Mouse (Mus musculus) bone marrow macrophage, adult 2 months (primary cell): ENCODE data around the gene Bach2. TPM values are rescaled to one million over a fixed set of nuclear protein-coding genes. Genes with fewer than 3 reads are reported as not detected.
A peak's percentile ranks its signal among the peaks of the same experiment; 100 is the strongest.

Experiments used
- H3K27ac ChIP-seq: 2 replicates; pipeline ENCODE4 v1.5.1; 2012; ENCODE audit warnings: low read depth, low read length; ENCODE audit not compliant: insufficient read depth
- H3K4me1 ChIP-seq: 2 replicates; pipeline ENCODE4 v1.6.1; 2012; ENCODE audit warnings: low read length; ENCODE audit not compliant: control insufficient read depth, insufficient read depth
- H3K4me3 ChIP-seq: 2 replicates; pipeline ENCODE4 v1.5.1; 2012; ENCODE audit warnings: mild to moderate bottlenecking, low read length, moderate library complexity; ENCODE audit not compliant: insufficient read depth
- CTCF ChIP-seq: IDR thresholded peaks from 2 replicates; pipeline ENCODE4 v1.5.1; 2012; ENCODE audit warnings: low read depth, mild to moderate bottlenecking, low read length, moderate library complexity
- POLR2A ChIP-seq: IDR thresholded peaks from 2 replicates; pipeline ENCODE4 v1.6.1; 2012; ENCODE audit warnings: mild to moderate bottlenecking, low read depth, low read length, borderline replicate concordance
- polyA plus RNA-seq: library from polyadenylated mRNA; stranded (reverse); fragments of >200 nt; gene quantifications from 2 replicates; pipeline ENCODE4 v1.2.4, GENCODE M21; 2012; ENCODE audit not compliant: missing spikeins, insufficient read depth, insufficient read length

Bach2 gene
- polyA plus RNA-seq, 1 experiment: 1.4 TPM

DNA sequence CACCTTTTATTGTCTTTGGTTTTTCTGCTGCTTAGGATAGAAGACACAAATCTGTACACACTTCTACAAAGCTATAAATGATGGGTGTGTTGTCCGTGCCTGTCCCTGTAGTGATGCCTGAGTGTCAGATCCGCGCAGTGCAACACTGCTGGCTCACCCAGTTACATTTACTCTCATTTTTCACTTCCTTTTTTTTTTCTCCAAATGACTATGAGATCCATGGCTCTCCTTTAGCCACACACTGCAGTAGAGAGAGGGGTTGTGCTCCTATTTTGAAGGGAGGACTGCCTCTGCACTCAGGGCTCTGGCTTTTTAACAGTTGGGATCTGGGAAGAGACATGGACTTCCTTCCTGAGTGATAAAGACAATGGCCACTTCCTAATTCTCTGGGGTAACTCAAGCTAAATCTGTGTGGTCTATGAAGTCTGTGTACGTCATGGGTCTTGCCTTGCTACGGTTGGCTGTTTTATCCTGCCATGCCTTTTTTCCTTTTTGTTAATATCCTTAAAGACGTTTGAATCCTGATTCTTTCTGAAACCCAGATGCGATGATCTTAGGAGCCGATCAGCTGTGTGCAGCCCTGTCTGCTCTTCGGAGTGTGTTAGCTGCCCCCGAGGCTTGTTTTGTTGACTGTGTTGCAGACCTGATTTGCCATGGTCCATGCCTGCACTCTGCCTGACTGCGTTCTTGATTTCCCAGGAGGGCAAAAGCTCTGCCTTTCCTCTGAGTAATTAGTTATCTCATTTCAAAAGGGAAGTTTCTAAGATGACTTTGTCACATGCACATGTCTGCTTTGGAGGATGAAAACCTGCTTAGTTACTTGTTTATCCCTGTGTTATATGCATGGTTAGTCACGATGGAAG is 120.2 kb downstream of the Bach2 start:
- no peak for TF ChIP-seq POLR2A
- no peak for TF ChIP-seq CTCF
- no peak overlapping the region for H3K4me3 ChIP-seq
- peak overlapping the region; percentile 28 for H3K27ac ChIP-seq
- peaks cover 25% of the 10 kb centered on the region for H3K4me1 ChIP-seq

DNA sequence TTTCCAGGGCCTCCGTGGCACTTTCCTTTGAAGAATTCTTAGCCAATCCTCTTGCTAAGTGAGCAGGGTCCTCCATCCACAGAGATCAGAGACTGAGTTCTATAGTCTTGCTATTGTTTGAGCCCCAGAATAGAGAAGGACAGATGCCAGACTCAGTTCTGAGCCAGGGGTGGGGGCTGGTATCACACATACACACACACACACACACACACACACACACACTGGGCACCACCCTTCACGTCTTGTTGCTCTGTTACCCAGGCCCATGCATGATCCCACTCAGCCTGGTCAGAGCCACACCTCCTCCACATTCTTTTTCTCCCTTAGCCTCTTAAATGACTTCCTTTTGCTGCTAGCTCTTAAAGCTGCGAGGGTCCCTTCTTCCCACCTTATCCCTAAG is 121.0 kb downstream of the Bach2 start:
- no peak overlapping the region for H3K27ac ChIP-seq
- H3K4me3 ChIP-seq: no peak overlapping the region
- TF ChIP-seq POLR2A: no peak
- H3K4me1 ChIP-seq: peaks cover 32% of the 10 kb centered on the region

DNA sequence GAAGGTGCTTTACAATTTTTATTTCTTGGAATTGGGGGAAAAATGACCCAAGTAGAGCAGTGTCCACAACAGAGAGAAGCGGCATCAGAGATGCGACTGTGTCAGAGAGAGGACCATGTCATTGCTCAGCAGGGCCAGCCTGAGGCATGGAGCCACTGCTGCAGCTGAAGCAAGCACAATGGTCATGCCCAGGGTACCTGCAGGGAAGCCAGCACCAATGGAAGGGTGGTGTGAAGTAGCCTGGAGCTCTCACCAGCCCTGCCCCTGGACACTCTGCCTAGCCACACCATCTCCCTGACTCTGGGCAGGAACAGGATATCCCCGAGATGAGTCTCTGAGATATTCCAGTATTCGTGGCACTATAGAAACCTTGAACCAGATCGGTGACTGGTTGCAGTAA is 121.9 kb downstream of the Bach2 start:
- Histone ChIP-seq H3K4me1 (peaks cover 36% of the 10 kb centered on the region), H3K27ac (no peak overlapping the region), H3K4me3 (no peak overlapping the region)
- no peak for TF ChIP-seq POLR2A
- TF ChIP-seq CTCF: no peak

DNA sequence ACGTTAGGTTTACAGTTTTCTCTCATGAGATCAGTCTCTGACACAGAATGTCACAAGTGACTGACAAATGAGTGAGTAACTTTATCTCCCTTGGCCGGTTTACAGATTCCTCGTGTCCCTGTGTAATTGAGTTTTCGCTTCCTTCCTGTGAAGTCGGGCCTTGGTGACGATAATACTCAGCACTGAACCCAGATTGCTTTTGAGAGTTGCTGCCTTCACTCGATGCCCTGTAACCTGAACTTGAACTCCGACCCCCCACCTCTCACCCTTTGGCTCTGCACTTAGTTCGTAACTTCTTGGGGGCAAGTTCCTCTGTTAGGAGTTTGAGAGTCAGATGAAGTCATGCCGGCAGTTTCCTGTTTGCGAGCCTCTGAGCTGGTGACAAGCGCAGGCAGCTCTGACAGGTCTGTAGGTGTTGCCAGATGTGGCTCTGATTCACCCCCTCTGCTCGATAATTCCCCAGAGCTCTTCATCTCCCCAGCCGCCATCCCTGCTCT is 124.9 kb downstream of the Bach2 start:
- Histone ChIP-seq H3K4me1 (peaks cover 48% of the 10 kb centered on the region), H3K27ac (0 out of 2 replicates have a peak overlapping the region, but pooled peaks have one; percentile 2), H3K4me3 (peak overlapping the region; percentile 7; the same call in 1 of the 2 replicates)

DNA sequence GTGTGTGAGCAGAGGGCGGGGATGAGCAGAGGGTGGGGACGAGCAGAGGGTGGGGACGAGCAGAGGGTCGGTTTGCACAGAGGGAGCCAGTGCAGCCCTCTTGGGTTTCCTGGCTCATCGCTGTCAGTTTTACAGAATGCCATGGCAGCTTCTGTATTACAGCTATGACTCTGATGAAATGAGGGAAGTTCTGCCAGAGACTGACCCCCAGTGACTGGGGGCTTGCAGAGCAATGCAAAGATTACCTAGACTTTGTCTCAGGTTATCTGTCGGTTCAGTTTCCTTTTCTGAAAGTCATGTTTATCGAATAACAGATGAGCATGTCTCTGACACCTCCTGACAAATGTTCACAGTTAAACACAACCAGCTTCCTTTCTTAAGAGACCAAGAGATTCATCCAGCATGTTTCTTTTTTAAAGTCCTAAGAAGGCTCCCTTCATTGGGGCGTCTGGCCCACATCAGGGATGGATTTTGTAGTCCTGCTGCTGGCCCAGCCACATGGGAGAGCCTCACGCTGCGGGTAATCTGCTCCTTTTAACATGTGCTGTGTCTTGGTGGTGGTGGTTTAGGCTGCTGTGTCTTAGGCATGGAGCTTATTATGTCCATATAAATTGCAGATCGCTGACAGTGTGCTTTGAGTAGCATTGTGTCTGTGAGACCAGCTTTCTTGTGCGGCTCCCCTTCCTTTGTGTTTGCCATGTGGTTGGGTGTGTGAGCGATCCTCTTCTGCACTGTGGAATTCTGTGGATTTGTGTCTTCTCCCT is 126.7 kb downstream of the Bach2 start:
- Histone ChIP-seq H3K4me3 (no peak overlapping the region), H3K27ac (no peak overlapping the region)

More for the DNA sequence above, 124.9 kb downstream of the Bach2 start:
- TF ChIP-seq POLR2A (no peak), CTCF (no peak)

DNA sequence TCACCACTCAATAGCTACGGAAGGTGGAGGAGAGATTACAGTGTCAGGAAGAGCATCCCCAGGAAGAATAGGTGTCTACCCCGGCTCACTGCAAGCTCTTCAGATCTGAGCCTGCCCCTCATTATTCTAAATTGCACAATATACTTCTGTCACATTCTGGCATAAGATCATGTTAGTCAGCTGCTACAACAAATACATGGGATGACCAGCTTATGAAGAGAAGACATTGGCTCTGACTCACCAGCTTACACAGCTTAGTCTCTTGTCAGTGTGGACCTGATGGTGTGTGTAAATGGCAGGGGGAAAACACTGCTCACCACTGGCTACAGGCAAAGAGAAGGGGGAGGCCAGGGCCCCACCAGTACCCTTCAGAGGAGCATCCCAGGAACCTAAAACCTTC is 127.6 kb downstream of the Bach2 start:
- Histone ChIP-seq H3K4me1 (peaks cover 46% of the 10 kb centered on the region), H3K4me3 (no peak overlapping the region), H3K27ac (no peak overlapping the region)
- TF ChIP-seq POLR2A (no peak), CTCF (no peak)

More for the DNA sequence above, 126.7 kb downstream of the Bach2 start:
- H3K4me1 ChIP-seq: peaks cover 44% of the 10 kb centered on the region
- TF ChIP-seq POLR2A: no peak
- TF ChIP-seq CTCF: no peak

DNA sequence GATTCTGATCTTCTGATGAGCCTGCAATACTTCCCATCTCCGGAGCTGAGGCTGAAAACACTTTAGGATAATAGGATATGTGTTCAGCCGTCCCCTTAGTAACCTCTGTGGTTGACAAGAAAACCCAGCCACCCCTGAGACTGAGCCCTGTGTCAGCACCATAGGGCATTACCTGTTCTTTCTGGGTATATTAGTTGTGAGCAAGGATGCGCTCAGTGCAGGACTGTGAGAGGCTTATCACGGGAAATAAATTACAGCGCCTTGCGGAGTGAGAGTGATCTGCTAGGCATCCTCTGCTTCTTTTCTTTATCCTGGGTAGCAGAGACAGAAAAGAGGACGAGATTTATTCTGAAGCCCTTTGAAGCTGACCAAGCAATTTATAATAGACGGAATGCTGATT is 129.7 kb downstream of the Bach2 start:
- Histone ChIP-seq H3K4me3 (no peak overlapping the region), H3K27ac (no peak overlapping the region), H3K4me1 (peaks cover 53% of the 10 kb centered on the region)
- TF ChIP-seq POLR2A (no peak), CTCF (no peak)

DNA sequence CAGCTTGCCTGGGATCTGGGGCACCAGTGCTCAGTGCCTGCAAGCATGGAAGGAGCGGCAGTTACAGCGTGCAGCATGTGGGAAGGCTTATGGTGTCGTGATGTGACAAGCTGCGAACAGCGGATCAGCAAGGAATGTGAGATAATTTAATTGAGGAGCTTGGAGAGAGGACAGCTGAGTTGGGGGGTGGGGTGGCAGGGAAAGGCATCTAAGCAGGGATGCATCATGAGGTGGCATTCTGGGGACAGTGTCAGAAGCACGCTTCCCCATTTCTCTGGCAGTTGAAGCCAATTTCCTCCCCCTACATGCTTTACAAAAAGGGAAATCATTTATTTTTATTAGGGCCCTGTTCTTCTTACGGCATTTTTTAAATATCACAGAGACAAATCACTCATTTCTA is 134.5 kb downstream of the Bach2 start:
- peaks cover 41% of the 10 kb centered on the region for H3K4me1 ChIP-seq
- H3K27ac ChIP-seq: peak overlapping the region; percentile 72
- peak overlapping the region; percentile 13; the same call in 1 of the 2 replicates for H3K4me3 ChIP-seq
- TF ChIP-seq POLR2A (no peak), CTCF (no peak)

DNA sequence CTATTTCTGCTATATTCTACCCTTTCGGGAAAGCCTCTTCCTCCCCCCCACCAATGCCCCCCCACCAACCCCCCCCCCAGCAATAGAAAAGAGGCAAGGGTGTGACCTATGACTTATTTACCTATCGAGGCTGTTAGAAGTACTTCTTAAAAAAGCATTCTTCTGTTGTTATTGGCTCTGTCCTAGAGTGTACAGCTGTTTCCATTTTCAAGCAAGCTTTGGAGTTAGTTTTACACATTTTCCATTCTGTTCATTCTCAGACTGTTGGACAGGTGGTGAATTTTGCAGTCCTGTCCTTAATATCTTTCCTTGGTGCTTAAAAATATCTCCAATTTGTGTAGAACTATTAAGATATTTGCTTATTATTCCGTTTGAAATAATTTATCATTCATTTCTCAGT is 134.9 kb downstream of the Bach2 start:
- peaks cover 38% of the 10 kb centered on the region for H3K4me1 ChIP-seq
- no peak overlapping the region for H3K27ac ChIP-seq
- H3K4me3 ChIP-seq: no peak overlapping the region
- TF ChIP-seq CTCF: no peak
